Mouse (Mus musculus) MEL (cell line): ENCODE measurements around the gene Apobec3.

Experiments
- CTCF ChIP-seq, 3 experiments: IDR thresholded peaks in 2 of 3; conservative IDR thresholded peaks in 1 of 3; 2 replicates each; pipeline ENCODE4 v1.5.1; 2011 to 2012; ENCODE audit warnings: low read length in 3 of 3, low read depth in 2 of 3, mild to moderate bottlenecking in 2 of 3, improper control_type of control experiment in 1 of 3, inconsistent platforms in 1 of 3, mixed read lengths in 1 of 3, moderate library complexity in 1 of 3; ENCODE audit not compliant: control insufficient read depth in 1 of 3, insufficient read depth in 1 of 3, poor library complexity in 1 of 3, severe bottlenecking in 1 of 3
- EP300 ChIP-seq, 2 experiments: IDR thresholded peaks; 2 replicates each; pipeline ENCODE4 v1.6.1; 2011; ENCODE audit warnings: improper control_type of control experiment in 2 of 2, low read length in 2 of 2, low read depth in 1 of 2, mild to moderate bottlenecking in 1 of 2
- GATA1 ChIP-seq: IDR thresholded peaks from 2 replicates; pipeline ENCODE4 v1.6.1; 2011; ENCODE audit warnings: low read depth, low read length, improper control_type of control experiment
- HCFC1 ChIP-seq: IDR thresholded peaks from 2 replicates; pipeline ENCODE4 v1.6.1; 2012; ENCODE audit warnings: low read depth, mild to moderate bottlenecking, inconsistent platforms, low read length, improper control_type of control experiment, moderate library complexity
- MAX ChIP-seq: IDR thresholded peaks from 2 replicates; pipeline ENCODE4 v1.6.1; 2011; ENCODE audit warnings: low read length, improper control_type of control experiment
- NELFE ChIP-seq: IDR thresholded peaks from 2 replicates; pipeline ENCODE4 v1.6.1; 2011; ENCODE audit warnings: low read depth, low read length, improper control_type of control experiment
- POLR2A ChIP-seq, 2 experiments: IDR thresholded peaks; 2 replicates each; pipeline ENCODE4 v1.6.1; 2011 to 2012; ENCODE audit warnings: low read length in 2 of 2, mild to moderate bottlenecking in 2 of 2, control low read depth in 1 of 2, improper control_type of control experiment in 1 of 2, low read depth in 1 of 2, moderate library complexity in 1 of 2; ENCODE audit not compliant: control insufficient read depth in 1 of 2, insufficient read depth in 1 of 2, poor library complexity in 1 of 2
- SMC3 ChIP-seq: IDR thresholded peaks from 2 replicates; pipeline ENCODE4 v1.6.1; 2011; ENCODE audit warnings: low read depth, low read length, improper control_type of control experiment
- TAL1 ChIP-seq: IDR thresholded peaks from 2 replicates; pipeline ENCODE4 v1.6.1; 2012; ENCODE audit warnings: mild to moderate bottlenecking, inconsistent platforms, low read length, moderate library complexity, mixed read lengths
- UBTF ChIP-seq: IDR thresholded peaks from 2 replicates; pipeline ENCODE4 v1.6.1; 2012; ENCODE audit warnings: low read depth, mild to moderate bottlenecking, inconsistent platforms, low read length, improper control_type of control experiment, moderate library complexity, borderline replicate concordance; ENCODE audit not compliant: insufficient read depth
- ZNF384 ChIP-seq: IDR thresholded peaks from 2 replicates; pipeline ENCODE4 v1.6.1; 2012; ENCODE audit warnings: low read depth, mild to moderate bottlenecking, inconsistent platforms, low read length, improper control_type of control experiment

GRCm38 (mm10) chr15:79953470-79953869 lies 62.0 kb downstream of the Apobec3 start:
- TF ChIP-seq CTCF (IDR thresholded peaks at IDR 0.05 in 2 of 3, conservative IDR thresholded peaks at IDR 0.05 in 1 of 3; ENCODE audit: control insufficient read depth in 1 of 3, insufficient read depth in 1 of 3, low read depth in 2 of 3, low read length in 3 of 3, poor library complexity in 1 of 3, severe bottlenecking in 1 of 3) (no peak), EP300 (IDR thresholded peaks at IDR 0.05; ENCODE audit: low read depth in 1 of 2, low read length in 2 of 2) (no peak), POLR2A (IDR thresholded peaks at IDR 0.05; ENCODE audit: control insufficient read depth in 1 of 2, insufficient read depth in 1 of 2, low read depth in 1 of 2, low read length in 2 of 2, poor library complexity in 1 of 2) (no peak), SMC3 (no peak), TAL1 (no peak), MAX (no peak), HCFC1 (no peak), GATA1 (no peak), ZNF384 (no peak), UBTF (no peak), NELFE (no peak)
